Mouse (Mus musculus) embryonic fibroblast, embryonic 13.5 days (primary cell): ENCODE results near the gene Apol9b. TPM values are rescaled to one million over a fixed set of nuclear protein-coding genes. Genes with fewer than 3 reads are reported as not detected.
A peak's percentile ranks its signal among the peaks of the same experiment; 100 is the strongest.
"Not testable (repeated sequence)": the region's sequence is repeated elsewhere in the genome, so short reads cannot be mapped to it uniquely, and the experiment has no call there.

Source experiments
- H3K27ac ChIP-seq: 2 replicates; pipeline ENCODE4 v1.5.1; 2012; ENCODE audit warnings: low read length, control low read depth, inconsistent platforms; ENCODE audit not compliant: insufficient read depth
- H3K4me1 ChIP-seq: 2 replicates; pipeline ENCODE4 v1.6.1; 2011; ENCODE audit warnings: low read length; ENCODE audit not compliant: control insufficient read depth, insufficient read depth
- H3K4me3 ChIP-seq: 2 replicates; pipeline ENCODE4 v1.5.1; 2011; ENCODE audit warnings: mild to moderate bottlenecking, control low read depth, low read length; ENCODE audit not compliant: insufficient read depth
- CTCF ChIP-seq: IDR thresholded peaks from 2 replicates; pipeline ENCODE4 v1.5.1; 2011; ENCODE audit warnings: mild to moderate bottlenecking, control low read depth, low read length, moderate library complexity, borderline replicate concordance; ENCODE audit not compliant: insufficient read depth
- POLR2A ChIP-seq: IDR thresholded peaks from 2 replicates; pipeline ENCODE4 v1.6.1; 2011; ENCODE audit warnings: low read depth, mild to moderate bottlenecking, control low read depth, low read length, moderate library complexity
- polyA plus RNA-seq: library from polyadenylated mRNA; stranded (reverse); fragments of >200 nt; gene quantifications from 2 replicates; pipeline ENCODE4 v1.2.4, GENCODE M21; 2011; ENCODE audit warnings: low read depth; ENCODE audit not compliant: missing spikeins, insufficient read length

The Apol9b gene
- polyA plus RNA-seq, 1 experiment: 0.46 TPM

- H3K27ac ChIP-seq, H3K4me3 ChIP-seq, H3K4me1 ChIP-seq: not testable (repeated sequence)
- TF ChIP-seq CTCF: 0 out of 2 replicates have a peak, but pooled peaks have one; percentile 6
Measured at GRCm38 (mm10) chr15:77727139-77727538, 1.7 kb upstream of the Apol9b start.

- not testable (repeated sequence) for H3K27ac ChIP-seq, H3K4me3 ChIP-seq, H3K4me1 ChIP-seq
Measured at GRCm38 (mm10) chr15:77727745-77728144, 1.1 kb upstream of the Apol9b start.

GRCm38 (mm10) chr15:77731605-77732004, 2.8 kb downstream of the Apol9b start:
- Histone ChIP-seq H3K4me3 (no peak overlapping the region), H3K4me1 (peaks cover 5% of the 10 kb centered on the region; the same call in 1 of the 2 replicates), H3K27ac (no peak overlapping the region)
- TF ChIP-seq POLR2A: no peak
- TF ChIP-seq CTCF: no peak

- not testable (repeated sequence) for H3K4me3 ChIP-seq, H3K27ac ChIP-seq, H3K4me1 ChIP-seq
Measured at GRCm38 (mm10) chr15:77732851-77733250, 4.0 kb downstream of the Apol9b start.

- not testable (repeated sequence) for H3K27ac ChIP-seq, H3K4me1 ChIP-seq, H3K4me3 ChIP-seq
Measured at GRCm38 (mm10) chr15:77733380-77733779, 4.5 kb downstream of the Apol9b start.

GRCm38 (mm10) chr15:77733903-77734302, 5.1 kb downstream of the Apol9b start:
- H3K4me3 ChIP-seq, H3K4me1 ChIP-seq: not testable (repeated sequence)

GRCm38 (mm10) chr15:77740511-77741297, 11.9 kb downstream of the Apol9b start:
- no peak for TF ChIP-seq POLR2A
- no peak for TF ChIP-seq CTCF
- Histone ChIP-seq H3K4me1 (peaks cover 2% of the 10 kb centered on the region; the same call in 1 of the 2 replicates), H3K27ac (peak overlapping the region; percentile 28; the same call in 1 of the 2 replicates), H3K4me3 (no peak overlapping the region)

More at GRCm38 (mm10) chr15:77733903-77734302, 5.1 kb downstream of the Apol9b start:
- not testable (repeated sequence) for H3K27ac ChIP-seq

- H3K4me1 ChIP-seq, H3K4me3 ChIP-seq: not testable (repeated sequence)
- peak overlapping the region; percentile 31; the same call in 1 of the 2 replicates for H3K27ac ChIP-seq
Measured at GRCm38 (mm10) chr15:77741556-77741955, 12.7 kb downstream of the Apol9b start.

GRCm38 (mm10) chr15:77744632-77745031, 15.8 kb downstream of the Apol9b start:
- no peak overlapping the region for H3K27ac ChIP-seq
- peaks cover 2% of the 10 kb centered on the region; the same call in 1 of the 2 replicates for H3K4me1 ChIP-seq
- H3K4me3 ChIP-seq: no peak overlapping the region
- TF ChIP-seq POLR2A (no peak), CTCF (no peak)

GRCm38 (mm10) chr15:77745081-77745480, 16.2 kb downstream of the Apol9b start:
- H3K4me3 ChIP-seq: no peak overlapping the region
- TF ChIP-seq CTCF (no peak), POLR2A (no peak)
- peaks cover 2% of the 10 kb centered on the region; the same call in 1 of the 2 replicates for H3K4me1 ChIP-seq
- H3K27ac ChIP-seq: no peak overlapping the region

GRCm38 (mm10) chr15:77746326-77746725, 17.5 kb downstream of the Apol9b start:
- TF ChIP-seq CTCF (no peak), POLR2A (no peak)
- no peak overlapping the region for H3K4me3 ChIP-seq
- H3K27ac ChIP-seq: no peak overlapping the region
- H3K4me1 ChIP-seq: peaks cover 2% of the 10 kb centered on the region; the same call in 1 of the 2 replicates
